Mouse (Mus musculus) bone marrow, adult 2 months (tissue): Measurements from ENCODE around the gene Layn. TPM values are rescaled to one million over a fixed set of nuclear protein-coding genes. Genes with fewer than 3 reads are reported as not detected.

Experiments
- H3K27ac ChIP-seq: fragments of 200-500 bp; 2 replicates; pipeline ENCODE4 v1.5.1; 2012; ENCODE audit warnings: low read depth, mild to moderate bottlenecking, control low read depth, inconsistent platforms, low read length; ENCODE audit not compliant: control insufficient read depth, poor library complexity, insufficient read depth
- H3K4me1 ChIP-seq: fragments of 200-500 bp; 2 replicates; pipeline ENCODE4 v1.6.1; 2011; ENCODE audit warnings: low read length; ENCODE audit not compliant: control insufficient read depth, insufficient read depth
- H3K4me3 ChIP-seq: fragments of 200-500 bp; replicated peaks from 2 replicates; pipeline ENCODE3; 2011; ENCODE audit warnings: mild to moderate bottlenecking, low read depth, low read length, control low read depth; ENCODE audit not compliant: control insufficient read depth
- CTCF ChIP-seq: fragments of 200-500 bp; IDR thresholded peaks from 2 replicates; pipeline ENCODE4 v1.5.1; 2011; ENCODE audit warnings: low read length, control low read depth; ENCODE audit not compliant: control insufficient read depth, insufficient read depth
- POLR2A ChIP-seq: fragments of 200-500 bp; IDR thresholded peaks from 2 replicates; pipeline ENCODE4 v1.6.1; 2011; ENCODE audit warnings: low read depth, mild to moderate bottlenecking, control low read depth, low read length, borderline replicate concordance; ENCODE audit not compliant: control insufficient read depth
- WGBS: fragments of 180-500 bp; shearing (Covaris S2); methylation state at CpG from one replicate; pipeline ENCODE4 v1.1.7; 2018; 5-methylcytosine and 5-hydroxymethylcytosine counted together
- polyA plus RNA-seq: library from polyadenylated mRNA; stranded (reverse); fragments of >200 nt; gene quantifications from 2 replicates; pipeline ENCODE4 v1.2.4, GENCODE M21; 2011; ENCODE audit warnings: low replicate concordance; ENCODE audit not compliant: missing spikeins, insufficient read depth, insufficient read length

Gene Layn
- 2.6 and 4.5 TPM in 2 replicates for polyA plus RNA-seq

DNA sequence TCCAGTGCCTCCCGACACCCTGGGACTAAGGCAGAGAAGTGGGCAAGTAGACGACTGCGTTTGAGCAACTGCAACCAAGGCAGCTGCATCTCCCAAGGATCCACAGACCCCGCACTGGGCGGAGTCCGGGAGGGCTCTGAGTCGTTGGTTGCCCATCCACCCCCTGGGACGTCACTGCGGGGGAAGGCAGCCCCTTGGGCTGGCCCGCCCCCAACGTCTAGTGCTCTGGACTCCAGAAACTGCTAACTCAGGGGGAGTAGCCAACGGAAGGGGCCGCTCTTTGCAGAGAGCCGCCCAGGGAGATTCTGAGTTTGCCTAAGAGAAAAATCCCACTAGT lies at the start of gene Layn:
Gene Layn, minus strand, starts transcription at position 116 of the 337 bp plus-strand sequence.
- Histone ChIP-seq H3K4me1 (no peaks in the 10 kb centered on the region), H3K27ac (no peak within 1 kb of the TSS), H3K4me3 (peak within 1 kb of the TSS; percentile 62)
- 1% methylated on average over 14 of the region's 14 CpGs for WGBS
- TF ChIP-seq CTCF (no peak), POLR2A (no peak)

GRCm38 (mm10) chr9:51114767-51115166 lies 37.9 kb upstream of the Layn start:
- Histone ChIP-seq H3K4me1 (no peaks in the 10 kb centered on the region; the same call in none of the 2 replicates), H3K27ac (no peak overlapping the region), H3K4me3 (no peak overlapping the region)
- 53% methylated on average over 4 of the region's 4 CpGs for WGBS
- TF ChIP-seq CTCF (no peak), POLR2A (no peak)

DNA sequence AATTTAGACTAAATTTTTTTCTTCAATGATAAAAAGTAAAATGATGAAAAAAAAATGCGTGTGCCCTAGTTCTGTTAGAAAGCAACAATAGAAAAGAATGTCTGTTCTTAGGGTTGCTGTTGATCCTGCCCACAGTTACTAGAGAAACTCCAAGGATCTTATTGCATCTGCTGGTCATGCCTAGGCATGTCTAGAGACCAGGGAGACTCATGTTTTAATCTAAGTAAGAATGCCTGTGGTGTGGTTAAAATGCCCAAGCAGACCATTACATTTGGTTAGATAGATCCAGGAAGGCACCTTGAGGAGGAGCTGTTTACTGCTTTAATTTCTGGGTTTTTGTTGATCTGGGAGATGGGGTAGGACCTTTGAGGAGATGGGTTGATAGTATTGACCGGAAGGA lies 28.9 kb upstream of the Layn start:
- TF ChIP-seq CTCF (no peak), POLR2A (no peak)
- WGBS, result 37% methylated on average over 2 of the region's 2 CpGs
- H3K27ac ChIP-seq, result no peak overlapping the region
- no peak overlapping the region for H3K4me3 ChIP-seq
- no peaks in the 10 kb centered on the region for H3K4me1 ChIP-seq

GRCm38 (mm10) chr9:51103808-51104514 lies 27.1 kb upstream of the Layn start:
- TF ChIP-seq CTCF (no peak), POLR2A (no peak)
- Histone ChIP-seq H3K4me3 (no peak overlapping the region), H3K27ac (no peak overlapping the region), H3K4me1 (no peaks in the 10 kb centered on the region)
- WGBS, result 17% methylated on average over 30 of the region's 30 CpGs

GRCm38 (mm10) chr9:51102963-51103807 lies 26.3 kb upstream of the Layn start:
- TF ChIP-seq CTCF (no peak), POLR2A (no peak)
- H3K4me1 ChIP-seq, result no peaks in the 10 kb centered on the region
- 2% methylated on average over 42 of the region's 44 CpGs for WGBS
- H3K4me3 ChIP-seq, result no peak overlapping the region
- no peak overlapping the region for H3K27ac ChIP-seq

DNA sequence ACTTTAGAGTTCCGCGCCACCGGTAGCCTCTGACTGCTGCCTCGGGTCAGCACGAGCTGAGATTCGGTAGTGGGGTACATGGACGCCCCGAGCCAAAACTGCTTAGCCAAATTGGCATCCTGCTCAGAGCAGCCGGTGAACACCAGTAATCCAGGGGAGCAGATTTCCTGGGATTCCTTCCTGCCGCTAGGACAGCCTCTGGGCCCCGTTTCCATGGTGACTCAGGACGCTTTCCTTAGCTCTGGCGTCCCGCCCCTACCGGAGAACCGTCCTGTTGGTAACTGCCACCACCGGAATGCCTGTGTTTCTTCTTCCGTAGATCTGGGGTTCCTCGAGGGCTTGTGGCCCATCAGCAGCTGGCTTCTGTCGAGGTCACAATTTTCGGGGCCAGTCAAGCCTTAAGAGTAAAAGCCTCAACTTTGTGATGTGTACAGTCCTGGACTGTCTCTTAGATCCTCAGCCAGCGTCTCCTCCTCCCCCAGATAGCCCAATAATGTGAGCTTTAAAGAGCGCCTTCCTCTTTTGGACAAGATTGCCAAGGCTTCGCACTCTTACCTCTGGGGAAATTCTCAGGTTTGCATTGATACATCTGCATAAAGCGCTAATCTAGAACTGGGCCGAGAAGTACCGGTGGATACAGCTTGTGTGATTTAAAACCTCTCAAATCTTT lies 25.0 kb upstream of the Layn start, which contains the start of gene 4833427G06Rik:
Gene 4833427G06Rik, minus strand, starts transcription at position 323 of the 670 bp plus-strand sequence.
- WGBS, result 9% methylated on average over 27 of the region's 27 CpGs

DNA sequence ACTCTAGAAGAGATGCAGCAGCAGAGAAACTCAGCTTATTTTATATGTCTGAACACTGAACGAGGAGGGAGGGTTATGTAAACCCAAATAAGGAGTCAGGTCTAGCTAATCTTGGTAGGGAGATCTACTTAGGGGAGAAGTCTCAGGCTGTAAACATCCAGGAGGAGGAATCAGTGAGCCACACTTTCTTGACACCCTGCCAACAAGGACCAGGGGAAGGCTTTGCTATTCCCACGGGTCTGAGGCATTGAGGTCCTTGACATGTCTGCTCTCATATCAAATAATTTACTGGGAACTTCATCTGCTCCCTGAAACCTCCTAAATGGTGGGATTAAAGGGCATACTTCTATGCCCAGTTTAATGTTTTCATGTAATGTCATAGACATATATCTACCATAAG lies 19.4 kb upstream of the Layn start:
- WGBS, result 36% methylated on average over 2 of the region's 2 CpGs
- TF ChIP-seq CTCF, result no peak
- no peak for TF ChIP-seq POLR2A
- H3K4me1 ChIP-seq, result no peaks in the 10 kb centered on the region
- H3K4me3 ChIP-seq, result no peak overlapping the region
- H3K27ac ChIP-seq, result no peak overlapping the region

More for the DNA sequence above, 25.0 kb upstream of the Layn start, which contains the start of gene 4833427G06Rik:
- no peaks in the 10 kb centered on the region for H3K4me1 ChIP-seq
- no peak within 1 kb of the TSS for H3K4me3 ChIP-seq
- no peak within 1 kb of the TSS for H3K27ac ChIP-seq
- TF ChIP-seq POLR2A (no peak), CTCF (no peak)

GRCm38 (mm10) chr9:51093697-51094096 lies 16.8 kb upstream of the Layn start:
- TF ChIP-seq POLR2A (no peak), CTCF (no peak)
- Histone ChIP-seq H3K4me3 (no peak overlapping the region), H3K27ac (no peak overlapping the region), H3K4me1 (no peaks in the 10 kb centered on the region)
- 58% methylated on average over 5 of the region's 5 CpGs for WGBS
